Mouse (Mus musculus) lung, adult 2 months (tissue): ENCODE data around the gene Akap12. TPM values are rescaled to one million over a fixed set of nuclear protein-coding genes. Genes with fewer than 3 reads are reported as not detected.

Experiments used
- DNase-seq: peaks from one replicate; pipeline ENCODE4 v3.0.0; 2022
- H3K4me1 ChIP-seq: fragments of 200-500 bp; 2 replicates; pipeline ENCODE4 v1.6.1; 2011; ENCODE audit warnings: low read length; ENCODE audit not compliant: control insufficient read depth, insufficient read depth
- H3K4me3 ChIP-seq: fragments of 200-500 bp; replicated peaks from 2 replicates; pipeline ENCODE3; 2011; ENCODE audit warnings: low read depth, mild to moderate bottlenecking, control low read depth, low read length; ENCODE audit errors: extremely low read depth
- CTCF ChIP-seq: fragments of 200-500 bp; IDR thresholded peaks from 2 replicates; pipeline ENCODE4 v1.5.1; 2011; ENCODE audit warnings: mild to moderate bottlenecking, low read length, control low read depth; ENCODE audit not compliant: insufficient read depth
- POLR2A ChIP-seq: fragments of 200-500 bp; IDR thresholded peaks from 2 replicates; pipeline ENCODE4 v1.6.1; 2011; ENCODE audit warnings: low read depth, mild to moderate bottlenecking, control low read depth, low read length, borderline replicate concordance; ENCODE audit errors: extremely low read depth
- WGBS: fragments of 180-500 bp; shearing (Covaris S2); methylation state at CpG from one replicate; pipeline ENCODE4 v1.1.7; 2018; 5-methylcytosine and 5-hydroxymethylcytosine counted together
- polyA plus RNA-seq: library from polyadenylated mRNA; depleted of rRNA; stranded (reverse); fragments of >200 nt; gene quantifications from 2 replicates; pipeline ENCODE4 v1.2.3, GENCODE M21; 2012

Akap12 gene
- polyA plus RNA-seq, 1 experiment: 26.9 TPM

DNA sequence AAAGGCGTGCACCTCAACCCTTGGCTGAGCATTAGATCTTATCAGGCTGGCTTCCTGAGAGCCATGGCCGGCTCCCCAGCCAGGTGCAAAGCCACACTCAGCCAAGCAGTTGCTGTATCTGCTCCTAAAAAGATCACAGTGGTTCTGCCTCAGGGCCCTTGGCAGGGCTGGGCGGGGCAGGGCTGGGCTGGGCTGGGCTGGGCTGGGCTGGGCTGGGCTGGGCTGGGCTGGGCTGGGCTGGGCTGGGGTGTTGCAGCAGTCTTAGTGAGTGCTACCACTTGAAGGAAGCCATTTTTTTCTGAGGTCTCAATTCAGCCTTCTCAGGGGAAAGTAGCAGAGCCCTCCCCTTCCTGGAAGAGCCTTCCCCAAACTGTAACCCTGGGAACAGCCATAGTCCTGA, 15.5 kb upstream of the Akap12 start:
- H3K4me3 ChIP-seq: no peak overlapping the region
- WGBS: 80% methylated on average over 3 of the region's 3 CpGs
- TF ChIP-seq POLR2A (no peak), CTCF (no peak)
- no peak for DNase-seq
- H3K4me1 ChIP-seq: no peaks in the 10 kb centered on the region

DNA sequence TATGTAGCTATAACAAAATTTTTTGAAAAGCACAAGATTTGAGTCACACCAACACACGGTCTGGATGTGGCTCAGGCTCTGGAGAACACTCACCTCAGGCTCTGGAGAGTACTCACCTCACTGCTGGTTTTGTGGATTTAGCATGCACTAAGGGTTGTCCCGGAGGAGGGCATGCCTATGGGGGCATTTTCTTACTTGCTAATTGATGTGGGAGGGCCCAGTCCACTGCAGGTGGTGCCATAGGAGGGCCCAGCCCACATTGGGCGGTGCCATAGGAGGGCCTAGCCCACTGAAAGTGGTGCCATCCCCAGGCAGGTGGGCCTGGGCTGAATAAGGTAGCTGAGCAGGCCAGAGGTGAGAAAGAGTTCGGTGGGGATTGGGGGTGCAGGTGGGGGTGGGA, 12.6 kb upstream of the Akap12 start:
- no peak for TF ChIP-seq POLR2A
- TF ChIP-seq CTCF: no peak

DNA sequence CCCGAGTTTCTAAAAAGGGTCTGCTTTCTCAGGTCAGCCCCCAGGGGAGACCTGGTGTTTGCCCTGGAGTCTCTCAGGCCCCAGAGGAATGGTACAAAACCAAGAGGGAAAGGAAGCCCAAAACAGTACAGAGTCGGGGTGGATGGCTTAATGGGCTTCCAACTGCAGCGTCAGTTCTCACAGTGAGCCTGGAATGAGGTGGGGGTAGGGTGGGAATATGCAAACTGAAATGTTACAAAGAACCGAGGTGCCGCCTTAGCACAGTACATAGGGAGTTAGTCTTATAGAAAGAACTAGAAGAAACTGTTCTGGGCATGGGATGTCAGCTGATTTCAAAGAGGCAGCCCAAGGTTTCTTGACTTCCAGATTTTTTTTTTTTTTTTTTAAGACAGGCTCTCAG, 11.7 kb upstream of the Akap12 start:
- DNase-seq: no peak
- WGBS: 63% methylated on average over 5 of the region's 5 CpGs
- H3K4me1 ChIP-seq: no peaks in the 10 kb centered on the region
- H3K4me3 ChIP-seq: no peak overlapping the region
- TF ChIP-seq CTCF (no peak), POLR2A (no peak)

More for the DNA sequence above, 12.6 kb upstream of the Akap12 start:
- Histone ChIP-seq H3K4me1 (no peaks in the 10 kb centered on the region), H3K4me3 (no peak overlapping the region)
- no peak for DNase-seq
- WGBS: 80% methylated on average over 4 of the region's 4 CpGs

DNA sequence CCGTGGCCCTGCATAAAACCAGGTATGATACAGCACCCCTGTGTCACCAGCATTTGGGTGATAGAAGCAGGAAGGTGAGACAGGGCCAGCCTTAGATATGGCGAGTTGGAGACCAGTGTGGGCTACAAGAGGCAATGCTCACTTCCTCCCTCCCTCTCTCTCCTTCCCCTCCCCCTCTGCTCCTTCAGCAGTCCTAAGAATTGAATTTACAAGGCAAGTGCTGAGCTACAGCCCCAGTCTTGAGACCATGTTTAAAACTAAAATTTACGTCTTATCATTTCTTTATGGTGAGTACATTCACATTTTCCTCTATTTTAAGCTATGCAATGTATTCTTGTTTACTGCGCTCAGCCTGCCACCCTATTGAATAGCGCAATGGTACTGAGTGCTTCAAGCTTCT, 5.3 kb upstream of the Akap12 start:
- 80% methylated on average over 5 of the region's 5 CpGs for WGBS
- Histone ChIP-seq H3K4me3 (no peak overlapping the region), H3K4me1 (no peaks in the 10 kb centered on the region)
- TF ChIP-seq CTCF (no peak), POLR2A (no peak)
- DNase-seq: no peak

DNA sequence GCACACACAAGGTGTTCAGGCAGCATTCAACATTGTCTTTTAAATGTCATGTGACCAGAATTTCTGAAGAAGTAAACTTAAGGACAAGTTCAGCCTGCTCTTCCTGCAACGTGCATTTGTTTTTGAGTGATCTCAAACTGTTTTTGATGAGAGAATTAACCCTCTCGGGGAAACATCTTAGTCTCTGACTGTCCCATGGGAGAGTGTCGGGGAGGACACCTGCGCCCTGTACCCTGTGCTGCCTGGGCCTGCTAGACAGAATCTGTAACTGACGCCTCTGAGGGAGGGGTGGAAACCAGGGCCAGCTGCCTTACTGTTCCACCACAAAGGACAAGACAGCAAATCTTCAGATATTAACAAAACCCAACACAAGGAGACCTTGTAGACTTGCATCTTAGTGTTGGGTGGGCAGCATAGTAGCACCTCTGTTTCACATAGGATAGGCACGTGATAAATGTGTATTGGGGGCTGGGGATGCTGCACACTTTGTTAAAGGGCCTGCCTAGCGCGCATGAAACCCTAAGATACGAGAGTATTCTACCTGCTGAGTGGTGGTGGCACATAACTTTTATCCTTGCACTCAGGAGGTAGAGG, 4.7 kb upstream of the Akap12 start:
- WGBS: 79% methylated on average over 9 of the region's 9 CpGs
- no peak for DNase-seq
- TF ChIP-seq CTCF (no peak), POLR2A (no peak)

DNA sequence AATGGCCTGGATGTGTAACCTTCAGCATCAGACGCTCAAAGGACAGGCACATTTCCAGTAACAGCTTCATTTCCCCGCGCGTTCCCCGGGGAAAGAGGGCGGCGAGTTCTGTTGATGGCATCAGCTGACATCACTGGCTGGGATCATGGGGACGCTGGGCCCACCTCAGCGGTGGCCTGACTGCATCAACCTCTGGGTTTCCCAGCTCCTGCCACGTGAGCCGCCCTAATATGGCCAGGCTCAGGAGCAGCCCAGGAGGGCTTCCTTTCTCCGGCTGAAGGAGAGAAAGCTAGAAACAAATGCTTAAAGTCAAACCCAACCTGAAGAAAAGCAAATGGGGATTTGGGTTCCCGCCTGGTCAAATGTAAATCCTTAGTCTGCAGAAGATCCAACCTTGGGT, 539 bp upstream of the Akap12 start:
- DNase-seq: no peak
- H3K4me3 ChIP-seq: no peak overlapping the region
- WGBS: 42% methylated on average over 13 of the region's 13 CpGs
- TF ChIP-seq CTCF: no peak
- TF ChIP-seq POLR2A: no peak
- H3K4me1 ChIP-seq: no peaks in the 10 kb centered on the region; the same call in 1 of the 2 replicates

More for the DNA sequence above, 4.7 kb upstream of the Akap12 start:
- no peaks in the 10 kb centered on the region for H3K4me1 ChIP-seq
- no peak overlapping the region for H3K4me3 ChIP-seq

DNA sequence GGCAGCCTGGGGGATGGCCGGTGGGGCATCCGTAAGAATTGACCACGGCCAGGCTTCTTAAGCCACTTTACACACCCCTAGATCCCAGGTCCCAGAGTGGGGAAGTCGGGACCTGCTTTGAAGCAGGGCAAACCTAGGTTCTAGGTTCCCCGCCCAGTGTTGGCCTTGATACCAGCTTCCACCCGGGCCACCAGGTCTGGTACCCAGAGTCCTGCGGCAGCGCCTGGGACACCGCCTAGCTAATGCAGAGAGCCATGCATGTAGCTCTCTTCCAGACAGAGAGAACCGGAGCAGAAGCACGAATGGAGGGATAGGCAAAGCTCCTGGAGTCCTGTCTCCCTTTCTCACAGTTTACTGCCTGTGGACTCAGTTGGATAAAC, 741 bp downstream of the Akap12 start:
- TF ChIP-seq CTCF (no peak), POLR2A (no peak)
- 7% methylated on average over 11 of the region's 11 CpGs for WGBS
- DNase-seq: peak; percentile 14
- Histone ChIP-seq H3K4me3 (peak overlapping the region; percentile 82), H3K4me1 (no peaks in the 10 kb centered on the region; the same call in 1 of the 2 replicates)

DNA sequence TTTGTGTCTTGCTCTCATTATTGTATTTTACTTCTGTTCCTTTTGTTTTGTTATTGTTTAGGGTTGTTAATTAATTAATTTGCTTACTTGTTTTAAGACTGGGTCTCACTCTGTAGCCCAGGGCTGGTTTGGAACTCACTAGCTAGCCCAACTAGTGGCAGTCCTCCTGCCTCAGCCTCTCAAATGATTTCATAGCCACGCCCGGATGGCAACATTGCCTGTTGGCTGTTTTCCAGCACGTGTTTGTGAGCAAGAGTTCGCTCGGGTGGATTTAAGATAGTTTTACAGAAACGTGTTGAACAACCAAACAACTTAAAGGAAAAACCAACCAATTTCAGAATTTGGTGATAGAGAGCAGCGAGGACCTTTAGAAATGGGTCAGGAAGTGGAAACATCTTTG, 1.3 kb downstream of the Akap12 start:
- no peak for DNase-seq
- no peak for TF ChIP-seq CTCF
- WGBS: 63% methylated on average over 7 of the region's 7 CpGs
- Histone ChIP-seq H3K4me3 (no peak overlapping the region), H3K4me1 (no peaks in the 10 kb centered on the region; the same call in 1 of the 2 replicates)

DNA sequence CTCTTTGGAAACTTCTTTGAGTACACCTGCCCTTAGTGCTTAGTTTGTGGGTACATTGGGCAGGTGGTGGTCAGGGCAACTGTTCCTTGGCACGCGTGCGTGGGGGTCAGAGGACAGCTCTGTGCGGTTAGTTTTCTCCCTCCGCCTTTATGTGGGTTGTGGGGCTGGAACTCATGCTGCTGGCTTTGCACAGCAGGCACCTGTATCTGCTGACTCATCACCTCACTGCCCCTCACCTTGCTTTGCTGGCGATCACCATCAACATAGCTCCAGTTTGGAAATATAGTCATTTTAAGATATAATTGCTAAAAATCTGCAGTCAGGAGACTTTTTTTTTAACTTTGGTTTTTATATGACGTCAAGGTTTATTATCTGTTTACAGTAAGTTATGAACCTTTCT, 2.0 kb downstream of the Akap12 start:
- 92% methylated on average over 7 of the region's 7 CpGs for WGBS
- TF ChIP-seq POLR2A (no peak), CTCF (no peak)
- no peak overlapping the region for H3K4me3 ChIP-seq
- DNase-seq: no peak
- H3K4me1 ChIP-seq: no peaks in the 10 kb centered on the region; the same call in 1 of the 2 replicates

DNA sequence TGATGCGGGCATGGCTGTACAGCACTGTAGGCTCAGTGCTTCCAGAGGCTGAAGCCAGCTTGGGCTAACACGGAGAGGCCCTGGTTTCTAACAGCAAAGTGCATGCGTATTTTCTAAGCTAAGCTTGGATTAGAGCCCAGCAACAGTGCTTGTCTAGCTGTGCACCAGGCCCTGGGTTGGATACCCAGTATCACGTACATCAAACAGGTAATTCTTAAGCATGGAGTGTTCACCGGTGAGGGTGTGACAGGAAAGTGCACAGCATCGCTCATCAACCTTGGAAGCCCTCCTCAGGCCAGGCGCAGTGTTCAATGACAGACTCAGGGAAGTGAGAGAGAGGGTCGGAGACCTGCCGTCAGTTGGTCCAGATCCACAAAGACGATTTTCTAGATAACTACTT, 9.4 kb downstream of the Akap12 start:
- no peak for TF ChIP-seq CTCF
- no peak for TF ChIP-seq POLR2A
- Histone ChIP-seq H3K4me1 (no peaks in the 10 kb centered on the region), H3K4me3 (no peak overlapping the region)
- no peak for DNase-seq
- WGBS: 89% methylated on average over 10 of the region's 10 CpGs
